Comparison of ENCODE assay signal across 22 mouse cellular contexts in the genomic region with DNA sequence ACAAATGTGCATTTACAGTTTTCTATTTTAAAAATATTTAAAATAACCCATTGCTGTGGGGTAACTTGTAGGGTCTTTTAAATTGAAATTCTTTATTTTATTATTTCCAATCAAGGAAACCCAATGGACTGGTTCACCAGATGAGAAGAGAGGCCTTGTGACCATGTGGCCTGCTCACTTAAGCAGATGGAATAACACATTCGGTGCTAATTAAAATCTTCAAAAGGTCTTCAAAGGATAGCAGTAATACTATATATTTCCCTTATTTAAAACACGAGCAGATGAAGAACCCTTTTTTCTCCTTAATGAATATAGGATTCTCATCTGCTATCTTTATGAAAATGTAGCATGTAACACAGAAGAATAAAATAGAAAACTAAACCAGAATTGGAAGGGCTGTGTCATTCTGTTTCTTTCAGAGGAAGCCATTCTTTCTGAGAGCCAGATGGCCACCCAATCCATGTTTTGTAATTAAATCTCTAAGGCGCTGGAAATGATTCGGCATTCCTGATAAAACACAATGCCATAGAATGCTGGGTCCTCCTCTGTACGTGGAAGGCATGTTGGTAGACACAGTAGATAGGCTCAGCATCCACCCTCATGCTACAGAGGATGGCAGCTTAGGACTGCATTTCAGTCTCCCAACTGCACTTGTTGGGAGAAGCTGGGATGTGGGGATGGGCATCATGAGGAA.
DNase-seq lines count a peak whose midpoint lies in the region; ATAC-seq and TF ChIP-seq lines count a peak whose summit lies in the region.
"Had no signal": no experiment of that assay in that cellular context is flagged by ENCODE, and none has a peak within 500 bp of the region (broad histone marks: within the 10 kb centered on the region; RNA-seq: fewer than 3 reads in every experiment).

No protein-coding gene starts in this region.

- peak in 1 of 2 experiments; percentile 26 for DNase-seq in layer of hippocampus, adult 2 months (ENCODE audit: low spot score in 2 of 2)
- DNase-seq in layer of hippocampus, postnatal 36 days: no peak
- peak; percentile 25 for DNase-seq in right cerebral cortex, adult 18-20 months
- DNase-seq in right cerebral cortex, postnatal 10 days (ENCODE audit: low spot score in 2 of 2): no peak
- DNase-seq in forebrain, embryonic 14.5 days (ENCODE audit: low spot score): peak; percentile 80
- no peak for DNase-seq in kidney, postnatal 4 days
- DNase-seq in left cerebral cortex, adult 11 months (ENCODE audit: low spot score): no peak
- DNase-seq: adrenal gland, adult 8-10 months; cerebellum, adult 9-10 months; gastrocnemius, adult 2 months; heart, postnatal 4 days; kidney, adult 18-20 months; liver; lung, postnatal 36 days; thymus, adult 18-20 months; thymus, postnatal 36 days had no signal

- H3K4me1 ChIP-seq in forebrain, embryonic 14.5 days (ENCODE audit: control insufficient read depth, insufficient read depth, low read length): no peaks in the 10 kb centered on the region
- H3K4me1 ChIP-seq: limb, embryonic 10.5 days; liver, embryonic 15.5 days; lung, embryonic 15.5 days had no signal

- no peaks in the 10 kb centered on the region for H3K9me3 ChIP-seq in forebrain, embryonic 14.5 days (replicated peaks; ENCODE audit: control insufficient read depth, low read length)
- H3K9me3 ChIP-seq: heart, embryonic 10.5 days; limb, embryonic 10.5 days; liver, embryonic 15.5 days; lung, embryonic 15.5 days had no signal

- no peak for TF ChIP-seq CTCF in layer of hippocampus, adult 2 months (conservative IDR thresholded peaks at IDR 0.05)

- H3K36me3 ChIP-seq in forebrain, embryonic 14.5 days (ENCODE audit: control insufficient read depth, insufficient read depth, low read length): no peaks in the 10 kb centered on the region
- H3K36me3 ChIP-seq: heart, embryonic 10.5 days; limb, embryonic 10.5 days; liver, embryonic 15.5 days; lung, embryonic 15.5 days had no signal

- 50% methylated on average over 5 of the region's 5 CpGs for WGBS in forebrain, embryonic 14.5 days

- peak; percentile 91 for ATAC-seq in forebrain, embryonic 14.5 days
- ATAC-seq: inflammation-experienced regulatory T-cells, adult 6 months had no signal

- no peaks in the 10 kb centered on the region for H3K27me3 ChIP-seq in forebrain, embryonic 14.5 days (replicated peaks; ENCODE audit: control insufficient read depth, insufficient read depth, low read length)
- H3K27me3 ChIP-seq: liver, embryonic 15.5 days; lung, embryonic 15.5 days had no signal

- no peak overlapping the region for H3K4me3 ChIP-seq in layer of hippocampus, adult 2 months
- no peak overlapping the region for H3K4me3 ChIP-seq in forebrain, embryonic 14.5 days (ENCODE audit: low read depth, low read length)
- H3K4me3 ChIP-seq: gastrocnemius, adult 2 months; heart, embryonic 10.5 days; limb, embryonic 10.5 days; liver, embryonic 15.5 days; lung, embryonic 15.5 days had no signal

- no peak overlapping the region for H3K4me2 ChIP-seq in forebrain, embryonic 14.5 days (ENCODE audit: low read length)
- H3K4me2 ChIP-seq: hindbrain, embryonic 14.5 days; liver, embryonic 15.5 days; lung, embryonic 15.5 days had no signal

- H3K27ac ChIP-seq in layer of hippocampus, adult 2 months: peak overlapping the region; percentile 86
- H3K27ac ChIP-seq in forebrain, embryonic 14.5 days (ENCODE audit: low read depth, low read length): peak overlapping the region; percentile 67
- H3K27ac ChIP-seq: gastrocnemius, adult 2 months; heart, embryonic 10.5 days; hindbrain, embryonic 14.5 days; limb, embryonic 10.5 days; liver, embryonic 15.5 days; lung, embryonic 15.5 days had no signal

- H3K9ac ChIP-seq in forebrain, embryonic 14.5 days (ENCODE audit: low read length): no peak overlapping the region
- H3K9ac ChIP-seq: hindbrain, embryonic 14.5 days; liver, embryonic 15.5 days; lung, embryonic 15.5 days had no signal

Comparison
In these comparisons a context has a peak if more than half of its experiments do, and no peak if none do; other contexts are left out.
1. DNase-seq: peak in right cerebral cortex, adult 18-20 months (single experiment) and forebrain, embryonic 14.5 days (single experiment); none in layer of hippocampus, postnatal 36 days (0 of 2), right cerebral cortex, postnatal 10 days (0 of 2), kidney, postnatal 4 days (0 of 2) and left cerebral cortex, adult 11 months (single experiment).